Mouse (Mus musculus) embryo, embryonic 9.5 days (tissue): ENCODE results near the gene Robo1.

Source experiments
- DNase-seq: peaks from one replicate; pipeline ENCODE4 v3.0.0-alpha.2; 2017; ENCODE audit errors: extremely low spot score

Gene Robo1

DNA sequence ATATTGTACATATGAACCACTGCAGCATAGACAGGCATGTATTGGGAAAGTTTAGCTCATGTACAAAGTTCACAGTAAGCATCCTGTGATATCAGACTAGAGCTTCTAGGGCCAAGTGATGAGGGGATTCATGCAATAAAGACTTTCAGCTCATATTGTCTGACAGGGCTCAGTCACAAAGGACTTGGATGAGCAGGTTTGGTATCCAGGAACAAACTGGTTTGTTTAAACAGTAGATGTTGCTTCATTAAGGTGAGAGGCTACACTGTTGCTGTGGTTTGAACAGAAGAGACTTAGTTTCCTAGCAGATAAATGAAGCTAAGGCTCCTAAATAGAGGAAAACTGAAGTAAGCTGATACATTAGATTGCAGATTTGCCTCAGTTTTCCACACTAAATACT lies 626.8 kb downstream of the Robo1 start:
- DNase-seq: no peak

DNA sequence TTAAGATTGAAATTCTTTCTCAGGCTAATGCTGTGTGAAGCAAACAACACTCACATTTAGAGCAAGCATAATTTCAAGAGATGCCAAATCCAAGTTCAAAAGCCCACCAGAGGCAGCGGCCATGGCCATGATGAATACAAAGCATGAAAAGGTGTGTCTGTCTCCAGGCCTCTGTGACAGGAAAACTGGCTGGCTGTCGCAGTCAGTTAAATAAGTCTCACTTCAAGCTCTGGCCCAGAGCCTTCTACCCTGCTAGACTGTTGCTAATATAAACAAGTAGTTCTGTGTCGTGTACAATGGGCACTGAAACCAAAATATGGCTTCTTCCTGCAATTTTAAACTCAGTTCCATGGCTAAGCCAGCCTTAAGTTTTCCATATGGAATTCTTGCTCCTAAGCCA lies 629.1 kb downstream of the Robo1 start:
- DNase-seq: no peak

DNA sequence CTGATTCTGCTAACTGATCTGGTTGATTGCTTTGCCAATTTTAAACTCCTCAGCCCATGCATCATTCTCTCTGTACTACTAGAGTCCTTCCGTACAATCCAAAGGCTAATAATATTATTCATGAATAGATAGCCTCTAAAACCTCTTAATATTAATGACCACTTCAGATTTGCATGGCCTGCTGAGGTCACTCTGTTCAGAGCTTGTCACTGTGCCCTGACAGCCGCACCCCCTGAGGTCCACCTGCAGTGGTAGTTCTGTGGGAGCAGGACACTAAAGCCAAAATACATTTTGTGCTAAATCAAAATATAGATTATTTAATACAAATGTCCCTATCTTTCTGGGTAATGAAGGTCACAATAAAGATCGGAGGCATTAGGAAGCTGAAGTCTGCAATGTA lies 631.8 kb downstream of the Robo1 start:
- no peak for DNase-seq

DNA sequence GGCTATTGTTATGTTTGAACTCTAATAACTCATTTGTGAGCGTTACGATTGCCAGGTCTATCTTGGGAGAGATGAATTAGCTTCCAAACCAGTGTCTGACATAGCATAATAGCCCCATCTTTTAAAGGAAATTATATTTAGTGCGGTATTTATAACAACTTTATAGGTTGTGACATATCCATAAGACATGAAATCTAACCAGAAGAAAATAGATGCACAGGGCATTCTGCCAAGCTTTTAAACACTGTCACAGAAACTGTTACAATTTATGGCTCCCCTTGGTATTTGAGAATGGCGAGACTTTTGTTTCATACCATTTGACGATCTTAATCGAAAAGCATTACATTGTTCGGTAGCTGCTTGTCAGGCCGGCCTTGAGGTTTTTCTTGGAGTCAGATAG lies 632.7 kb downstream of the Robo1 start:
- DNase-seq: no peak

DNA sequence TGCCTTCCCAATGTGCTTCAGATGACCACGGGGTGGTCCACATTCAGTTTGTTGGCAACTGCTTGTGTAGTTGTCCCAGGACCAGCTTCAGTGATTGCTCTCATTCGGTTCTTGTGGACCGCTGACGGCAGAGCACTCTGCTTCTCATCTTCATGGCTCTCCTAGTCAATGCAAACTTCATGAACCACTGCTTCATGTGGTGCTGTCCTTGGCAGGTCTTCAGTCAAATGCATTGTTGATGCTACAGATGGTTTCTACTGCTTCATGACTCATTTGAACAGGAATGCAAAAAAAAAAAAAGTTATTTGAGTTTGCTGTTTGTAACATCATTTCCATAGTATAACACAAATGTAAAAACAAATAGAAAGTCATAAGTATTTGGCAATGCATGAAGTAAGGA lies 636.3 kb downstream of the Robo1 start:
- no peak for DNase-seq

DNA sequence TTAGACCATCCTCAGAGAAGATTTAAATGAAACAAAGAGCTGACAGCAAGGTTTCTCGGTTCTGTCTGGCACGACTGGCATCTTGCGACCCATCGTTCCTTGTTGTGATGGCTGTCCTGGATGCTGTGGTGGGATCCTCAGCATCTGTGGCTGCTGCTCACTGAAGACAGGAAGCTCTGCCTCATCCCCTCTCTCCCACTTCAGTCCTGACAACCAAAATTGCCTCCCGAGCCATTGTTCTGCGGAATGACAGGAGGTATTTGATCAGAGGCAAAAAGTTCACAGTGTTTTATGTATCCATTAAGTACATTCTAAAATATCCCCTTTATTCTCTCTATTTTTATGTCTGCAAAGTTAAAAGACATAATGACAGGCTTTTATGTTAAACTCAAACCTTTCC lies 643.9 kb downstream of the Robo1 start:
- no peak for DNase-seq

DNA sequence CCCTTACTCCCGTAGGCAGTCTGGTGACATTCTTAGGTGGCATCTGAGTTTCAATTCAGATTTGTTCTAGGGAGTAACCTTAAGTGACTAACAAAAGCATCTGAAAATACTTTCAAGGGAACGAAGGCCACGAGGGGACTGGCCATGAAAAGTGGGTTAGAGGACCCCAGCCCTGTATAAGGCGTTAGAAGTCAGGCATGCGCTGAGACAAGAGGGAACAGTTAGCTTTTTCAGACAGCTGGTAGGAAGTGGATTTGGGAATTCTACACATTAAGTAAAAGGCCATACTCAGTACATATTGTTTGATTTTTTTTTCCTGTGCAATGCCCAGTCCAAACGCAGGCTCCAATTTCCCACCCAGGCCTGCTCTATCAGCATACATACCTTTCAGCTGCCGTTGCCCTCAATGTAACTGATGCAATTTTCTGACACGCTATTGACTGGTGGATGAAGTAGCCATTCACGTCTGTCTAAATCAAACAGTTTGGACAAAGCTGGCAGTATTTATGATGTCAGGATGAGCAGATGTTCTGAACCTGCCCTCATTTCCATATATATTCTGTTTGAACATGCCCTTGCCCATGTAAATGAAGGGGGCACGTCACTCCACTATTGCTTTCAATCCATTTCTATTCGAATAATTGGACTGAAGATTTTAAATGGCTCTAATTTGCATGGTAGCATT lies 651.1 kb downstream of the Robo1 start:
- no peak for DNase-seq

DNA sequence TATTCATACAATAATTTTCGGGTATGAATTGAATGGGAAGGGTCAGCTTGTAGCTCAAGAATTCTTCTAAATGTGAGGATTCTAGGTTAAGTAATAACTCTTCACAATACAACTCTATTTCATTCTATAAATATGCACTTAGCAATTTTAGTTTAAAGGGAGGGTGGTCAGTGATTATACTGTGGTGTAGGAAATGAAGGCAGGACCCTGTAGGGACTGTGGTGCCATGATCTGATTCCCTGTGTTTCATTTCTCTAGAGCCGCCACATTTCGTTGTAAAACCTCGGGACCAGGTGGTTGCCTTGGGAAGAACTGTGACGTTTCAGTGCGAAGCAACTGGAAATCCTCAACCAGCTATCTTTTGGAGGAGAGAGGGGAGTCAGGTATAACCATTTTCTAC lies 651.7 kb downstream of the Robo1 start:
- no peak for DNase-seq

DNA sequence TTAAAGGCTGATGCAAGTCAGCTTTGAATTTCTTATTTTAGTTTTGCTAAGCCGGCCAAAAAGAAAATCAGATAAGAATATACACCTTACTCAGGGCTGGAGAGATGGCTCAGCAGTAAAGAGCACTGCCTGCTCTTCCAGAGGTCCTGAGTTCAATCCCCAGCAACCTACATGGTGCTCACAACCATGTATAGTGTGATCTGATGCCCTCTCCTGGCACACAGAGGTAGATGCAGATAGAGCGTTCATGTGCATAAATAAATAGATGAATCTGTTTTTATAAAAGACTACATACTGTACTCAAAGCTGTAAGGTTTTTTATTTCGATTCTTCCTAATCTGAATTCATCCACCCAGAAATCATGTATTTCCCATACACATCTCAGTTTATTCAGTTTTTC lies 655.7 kb downstream of the Robo1 start:
- DNase-seq: no peak

DNA sequence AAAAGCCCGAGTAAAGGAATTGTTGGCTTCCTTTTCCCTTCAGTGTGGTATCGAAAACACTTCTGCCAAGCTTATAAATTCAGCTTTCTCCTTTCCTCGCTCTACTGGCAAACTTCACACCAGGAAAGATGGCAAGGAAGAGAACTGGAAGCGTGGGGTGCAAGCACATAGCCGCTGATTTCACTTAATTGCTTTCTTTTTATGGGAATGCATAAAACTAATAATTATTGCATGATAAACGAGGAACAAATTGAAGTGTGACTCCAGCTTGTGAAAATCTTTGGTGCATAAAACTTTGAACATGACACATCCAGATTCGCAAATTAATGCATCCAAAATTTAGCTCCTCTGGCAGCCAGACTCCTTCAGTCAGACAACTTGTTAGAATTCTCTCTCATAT lies 659.4 kb downstream of the Robo1 start:
- no peak for DNase-seq

DNA sequence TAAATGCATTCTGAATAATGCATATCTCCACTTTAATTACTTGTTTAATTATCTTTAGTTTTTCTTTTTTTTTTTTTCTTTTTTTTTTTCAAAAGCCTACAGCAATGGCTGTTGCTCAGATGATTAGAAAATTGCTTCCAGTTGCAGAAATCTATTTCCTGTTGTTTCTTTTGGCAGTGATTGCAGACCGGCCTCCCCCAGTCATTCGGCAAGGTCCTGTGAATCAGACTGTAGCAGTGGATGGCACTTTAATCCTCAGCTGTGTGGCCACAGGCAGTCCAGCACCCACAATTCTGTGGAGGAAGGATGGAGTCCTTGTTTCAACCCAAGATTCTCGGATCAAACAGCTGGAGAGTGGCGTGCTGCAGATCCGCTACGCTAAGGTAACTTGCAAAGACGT lies 661.9 kb downstream of the Robo1 start:
- DNase-seq: no peak

DNA sequence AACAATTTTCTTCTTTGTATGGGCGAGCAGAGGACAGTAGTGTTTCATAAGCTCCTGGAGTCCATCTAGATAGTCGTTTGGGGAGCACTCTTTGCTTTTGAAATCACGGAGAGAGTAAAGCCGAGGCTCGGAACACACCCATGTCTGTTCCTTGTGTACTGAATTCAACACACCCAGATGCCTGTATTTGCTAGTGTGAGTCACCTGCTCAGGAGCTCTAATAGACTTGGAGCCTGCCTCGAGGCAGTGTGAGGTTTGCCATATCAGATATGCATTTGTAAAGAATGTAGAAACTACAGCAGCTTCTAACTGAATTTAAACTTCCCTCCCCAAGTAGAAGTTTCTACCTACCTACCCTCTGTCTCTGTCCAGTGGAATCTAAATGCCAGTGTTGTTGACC lies 665.6 kb downstream of the Robo1 start:
- DNase-seq: no peak

DNA sequence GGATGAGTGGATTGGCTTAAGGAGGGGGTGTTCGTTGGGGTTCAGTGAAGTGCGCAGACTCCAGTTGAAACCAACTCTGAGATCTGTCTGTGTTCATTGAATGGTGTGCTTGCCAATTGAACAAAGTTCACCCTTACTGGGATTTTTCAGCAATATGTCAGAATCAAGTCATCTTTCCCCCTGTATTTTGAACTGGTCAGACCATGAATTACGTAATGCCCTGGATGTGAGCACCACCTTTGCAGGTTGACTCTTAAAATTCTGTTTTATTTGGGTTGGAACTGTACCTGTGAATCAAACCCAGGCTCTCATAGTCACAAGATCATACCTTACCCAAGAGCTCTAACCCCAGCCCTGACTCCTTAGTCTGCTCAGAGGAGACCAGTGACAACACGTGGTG lies 666.6 kb downstream of the Robo1 start:
- DNase-seq: no peak

DNA sequence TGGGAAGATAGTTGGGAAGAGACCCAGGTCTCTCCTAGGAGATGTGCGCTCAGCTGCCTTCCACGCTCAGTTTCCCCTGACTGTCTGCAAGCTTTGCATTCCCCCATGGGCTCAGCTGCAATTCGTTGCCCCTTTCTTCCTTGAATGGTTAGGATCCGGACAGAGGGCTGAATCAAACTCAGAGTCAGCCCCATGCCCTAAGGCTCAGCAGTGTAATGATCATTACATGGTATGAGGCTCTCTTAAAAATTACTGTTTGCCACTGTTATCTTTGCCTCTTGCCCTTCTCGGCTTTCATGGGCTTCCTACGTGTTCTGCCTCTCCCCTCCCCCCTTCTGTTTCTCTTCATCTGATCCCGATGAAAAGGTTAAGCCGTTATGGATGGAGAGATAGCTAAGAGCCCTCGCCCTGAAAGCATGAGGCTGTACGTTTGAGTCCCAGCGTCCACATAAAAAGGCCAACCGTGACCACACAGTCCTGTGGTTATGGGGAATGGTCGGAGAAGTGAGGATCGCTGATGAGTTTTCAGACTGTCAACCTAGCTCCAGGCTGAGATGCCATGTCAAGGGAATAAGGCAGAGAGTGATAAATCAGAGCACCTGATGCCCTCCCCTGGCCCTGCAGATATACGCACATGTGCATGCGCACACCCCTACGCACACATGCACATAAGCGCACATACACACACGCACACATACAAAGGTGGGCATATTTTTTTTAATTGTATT lies 668.9 kb downstream of the Robo1 start:
- no peak for DNase-seq

DNA sequence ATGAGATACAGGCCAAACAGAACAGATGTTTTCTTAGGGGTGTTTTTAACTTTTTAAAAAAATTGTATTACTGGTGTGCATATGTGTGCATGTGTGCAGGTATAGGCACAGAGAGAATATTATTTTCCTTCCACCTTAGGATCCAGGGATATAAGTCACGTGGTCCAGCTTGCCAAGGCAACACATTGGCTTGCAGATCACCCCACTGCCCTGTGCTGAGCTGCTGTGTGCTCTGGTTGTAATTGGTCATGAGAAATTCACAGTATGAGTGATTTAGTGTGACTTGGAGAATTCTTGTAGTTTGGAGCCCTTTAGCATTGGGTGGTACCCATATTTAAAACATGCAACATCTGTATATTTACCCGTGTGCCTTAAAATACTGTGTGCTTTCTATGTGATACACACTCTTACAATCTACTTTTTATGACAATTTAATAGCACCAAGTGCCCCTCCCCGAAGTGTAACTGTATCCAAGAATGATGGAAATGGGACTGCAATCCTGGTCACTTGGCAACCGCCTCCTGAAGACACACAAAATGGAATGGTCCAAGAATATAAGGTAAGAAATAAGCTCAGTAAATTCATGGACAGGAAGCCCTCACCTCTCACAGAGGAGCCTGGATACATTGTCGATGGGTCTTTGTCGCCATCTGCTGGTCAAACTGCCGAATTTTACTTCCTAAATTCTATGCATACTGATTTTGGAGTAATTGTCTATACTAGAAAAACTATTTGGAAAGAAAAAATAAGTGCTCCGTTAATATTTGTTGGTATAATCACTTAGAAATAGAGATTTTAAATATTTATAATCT lies 671.5 kb downstream of the Robo1 start:
- DNase-seq: peak; percentile 73

DNA sequence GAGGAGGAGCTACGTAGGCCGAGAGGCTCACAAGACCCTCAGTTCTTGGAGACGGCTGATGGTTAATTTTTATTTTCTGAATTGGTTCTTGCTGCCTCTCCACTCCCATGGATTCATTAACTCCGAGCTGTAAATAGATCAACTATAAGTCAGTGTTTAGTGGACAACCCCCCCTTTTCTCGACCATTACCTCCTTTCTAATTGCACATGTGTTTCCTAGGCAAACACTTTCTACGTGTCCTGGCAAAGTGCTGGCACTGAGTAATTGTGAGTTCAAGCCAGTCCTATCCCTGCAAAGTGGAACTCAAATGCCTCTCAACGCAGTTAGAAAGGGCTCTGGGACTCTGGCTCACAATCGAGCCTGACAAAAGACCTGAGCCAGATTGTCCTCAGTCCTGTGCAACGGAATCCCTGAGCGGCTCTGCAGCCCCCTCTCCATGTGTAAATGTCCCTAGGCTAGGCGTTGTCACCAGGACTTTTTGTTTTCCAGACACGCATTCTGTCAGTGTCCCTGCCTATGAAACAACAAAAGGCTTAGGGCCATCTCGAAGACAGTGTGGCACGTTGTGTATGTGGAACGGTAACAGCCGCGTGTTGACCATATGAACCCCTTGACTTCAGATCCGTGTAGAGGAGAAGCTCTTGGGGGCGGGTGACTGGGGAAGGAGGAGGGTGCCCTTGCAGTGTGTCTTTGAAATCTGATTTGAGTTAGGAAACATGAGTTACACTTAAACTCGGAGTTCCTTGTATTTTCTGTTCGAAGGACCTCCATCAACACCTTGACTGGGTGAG lies 682.5 kb downstream of the Robo1 start:
- no peak for DNase-seq

DNA sequence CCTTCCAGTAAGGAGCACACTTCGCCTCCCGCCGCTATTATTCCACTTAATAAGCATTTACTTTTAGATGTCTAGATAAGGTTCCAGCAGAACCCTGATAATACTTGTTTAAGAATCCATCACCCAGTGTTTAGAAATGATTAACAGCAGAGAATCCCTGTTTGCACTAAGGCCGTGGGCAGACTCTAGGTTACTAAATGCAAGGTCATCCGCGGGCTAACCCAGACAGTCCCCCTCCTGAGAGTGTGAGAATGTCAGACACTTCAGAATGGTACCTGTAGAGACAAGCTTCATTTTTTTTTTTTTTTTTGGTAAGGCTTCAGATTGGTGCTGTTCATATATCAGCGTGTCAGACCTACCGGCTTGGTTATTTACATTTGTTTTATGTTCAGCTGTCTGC lies 685.1 kb downstream of the Robo1 start:
- no peak for DNase-seq

DNA sequence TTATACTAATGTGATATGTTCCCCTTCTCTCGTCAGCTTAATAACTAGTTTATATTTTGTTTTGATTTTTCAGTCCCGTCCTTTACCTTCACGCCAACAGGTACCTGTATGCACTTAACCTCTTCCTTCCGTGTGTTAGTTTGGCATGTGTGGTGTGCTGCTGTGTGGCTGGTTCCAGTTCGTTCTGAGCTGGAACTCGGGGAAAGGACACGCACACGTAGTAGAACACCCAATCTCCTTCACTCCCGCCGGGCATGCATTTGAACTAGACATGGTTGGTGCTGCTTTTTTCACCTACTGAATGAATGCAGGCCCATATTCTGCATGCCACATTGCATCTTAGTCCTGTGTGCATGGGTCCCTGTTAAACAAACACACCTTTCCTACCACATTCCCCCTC lies 685.5 kb downstream of the Robo1 start:
- no peak for DNase-seq

DNA sequence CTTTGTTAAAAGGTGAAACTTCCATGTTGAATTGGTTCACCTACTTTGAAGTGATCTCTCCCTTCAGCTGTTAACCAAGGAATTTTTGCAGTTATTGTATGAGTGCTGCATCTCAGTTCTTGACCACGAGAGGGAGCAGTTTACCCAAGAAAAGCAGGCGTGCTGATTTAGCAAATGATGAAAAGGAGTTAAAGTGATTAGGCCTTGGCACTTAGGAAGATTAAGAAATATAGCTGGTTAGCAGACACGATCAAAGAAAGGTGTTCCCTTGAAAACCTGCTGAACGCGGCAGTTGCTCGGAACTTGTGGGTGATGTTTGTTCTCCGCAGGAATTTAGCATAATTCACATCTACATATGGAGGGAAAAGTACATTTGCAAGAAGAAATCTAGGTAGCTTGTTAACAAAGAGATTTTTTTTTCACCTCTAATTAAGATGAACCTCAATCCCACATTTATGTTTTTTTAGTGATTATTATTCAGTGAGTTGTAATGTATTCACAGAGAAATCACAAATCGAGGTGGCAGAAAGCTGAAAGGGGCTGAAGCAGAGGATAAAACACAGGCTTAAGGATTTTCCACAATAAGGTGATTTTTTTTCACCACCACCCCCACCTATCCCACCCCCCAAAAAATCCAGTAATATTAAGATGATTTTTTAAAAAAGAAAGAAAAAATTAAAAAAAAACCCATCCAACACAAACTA lies 687.3 kb downstream of the Robo1 start:
- DNase-seq: peak; percentile 67

DNA sequence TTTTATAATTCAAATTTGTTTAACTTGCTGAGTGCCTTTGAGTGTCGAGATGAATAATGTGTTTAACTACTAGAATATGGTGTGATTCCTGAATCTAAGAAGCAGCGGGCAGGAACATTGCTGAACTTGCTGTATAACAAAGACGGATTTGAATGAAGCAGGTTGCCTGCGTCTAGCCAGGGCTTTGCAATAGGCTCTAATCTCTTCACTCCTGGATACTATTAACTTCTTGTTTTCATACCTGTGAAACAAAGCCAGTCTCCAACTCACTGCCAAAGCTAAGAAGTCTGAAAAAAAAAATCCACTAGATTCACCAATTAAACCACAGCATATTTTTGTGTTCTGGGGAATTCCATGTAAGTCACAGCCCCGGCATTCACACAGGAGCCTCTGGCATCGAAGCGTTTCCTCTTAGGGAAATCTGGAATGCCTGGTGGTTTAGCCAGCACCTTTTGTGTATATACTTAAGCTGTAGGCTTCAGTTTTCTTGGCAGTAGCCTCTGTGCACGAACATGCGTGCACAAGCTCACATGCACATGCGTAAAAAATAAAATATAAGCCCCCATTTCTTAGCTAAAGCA lies 687.9 kb downstream of the Robo1 start:
- DNase-seq: no peak

DNA sequence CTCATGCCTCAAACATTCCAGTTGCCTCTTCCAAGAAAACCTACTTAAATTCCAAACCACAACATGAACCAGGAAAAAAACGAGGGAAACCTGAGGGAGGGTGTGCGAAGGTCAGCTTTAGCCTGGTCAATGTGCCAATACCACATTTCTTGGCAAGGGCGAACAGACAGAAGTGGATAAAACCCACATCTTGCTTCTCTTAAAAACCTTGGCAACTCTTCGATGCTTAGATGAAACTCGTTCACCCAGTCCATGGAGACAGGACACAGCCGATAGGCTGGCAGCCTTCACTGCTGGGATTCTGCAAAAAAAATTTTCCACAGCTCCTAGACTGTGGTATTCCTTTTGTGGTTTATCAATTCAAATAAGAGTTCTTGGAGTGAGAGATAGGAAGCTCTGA lies 690.6 kb downstream of the Robo1 start:
- DNase-seq: no peak
